Mouse (Mus musculus): ENCODE measurements around the gene Prss58. TPM values are rescaled to one million over a fixed set of nuclear protein-coding genes. Genes with fewer than 3 reads are reported as not detected.

Gene Prss58
- polyA plus RNA-seq (2015; fragmentation: Nextera tagmentation; extraction: Ambion mirVana): not detected in 2 replicates

DNA sequence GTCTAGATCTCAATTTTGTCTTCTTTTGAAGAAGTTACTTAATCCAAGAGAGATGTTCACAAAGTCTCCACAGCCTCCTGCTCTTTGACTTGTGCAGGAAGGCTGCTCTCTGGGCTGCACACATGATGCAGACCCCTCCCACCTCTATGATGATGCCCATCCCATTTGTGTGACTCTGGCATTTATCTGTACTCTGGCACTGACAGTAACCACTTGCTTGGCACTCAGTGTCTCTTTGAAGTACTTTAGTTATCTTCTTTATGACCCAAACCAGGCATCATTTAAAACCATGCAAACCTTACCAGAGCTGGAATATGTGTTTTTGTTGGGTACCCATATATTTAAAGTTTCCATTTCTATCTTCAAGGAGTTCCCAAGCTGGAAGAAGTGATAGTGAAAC is at the start of gene Prss58:
TSS of gene Prss58 (minus strand) at position 101 of the 400 bp plus-strand sequence.
- Histone ChIP-seq H3K4me3 (no peak within 1 kb of the TSS), H3K27me3 (no peaks in the 10 kb centered on the region), H3K4me1 (replicated peaks) (no peaks in the 10 kb centered on the region), H3K36me3 (no peaks in the 10 kb centered on the region), H3K9me3 (no peaks in the 10 kb centered on the region), H3K27ac (no peak within 1 kb of the TSS), H3K4me2 (no peak within 1 kb of the TSS), H3K9ac (no peak within 1 kb of the TSS)
- no peak for ATAC-seq (ENCODE audit: low FRiP score)

DNA sequence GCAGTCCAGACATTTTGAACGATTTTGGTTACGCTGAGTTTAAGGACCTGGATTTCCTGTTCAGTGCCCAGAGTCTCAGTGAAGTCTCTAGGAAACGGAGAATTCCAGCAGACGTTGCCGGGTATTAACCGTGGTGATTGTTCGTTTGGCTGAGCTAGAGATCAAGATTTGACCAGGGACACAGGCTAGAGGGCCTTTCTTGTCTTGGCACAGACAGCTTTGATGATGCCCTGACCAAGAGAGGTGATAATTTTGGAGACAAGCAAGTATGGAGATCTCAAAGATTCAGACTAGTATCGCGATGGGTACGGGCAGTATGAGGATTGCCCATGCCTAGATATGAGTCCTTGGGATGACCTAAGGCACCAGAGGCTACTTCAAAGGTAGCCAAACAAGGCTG is 40.3 kb upstream of the Prss58 start, which contains the start of gene 1700074P13Rik:
TSS of gene 1700074P13Rik (minus strand) at position 101 of the 400 bp plus-strand sequence.
- no peak within 1 kb of the TSS for H3K9ac ChIP-seq
- no peaks in the 10 kb centered on the region for H3K27me3 ChIP-seq
- no peaks in the 10 kb centered on the region for H3K36me3 ChIP-seq
- no peaks in the 10 kb centered on the region for H3K4me1 ChIP-seq (replicated peaks)
- H3K27ac ChIP-seq: no peak within 1 kb of the TSS
- 93% methylated on average over 10 of the region's 10 CpGs for WGBS
- H3K4me2 ChIP-seq: no peak within 1 kb of the TSS
- no peak within 1 kb of the TSS for H3K4me3 ChIP-seq
- ATAC-seq (ENCODE audit: low FRiP score): no peak
- no peaks in the 10 kb centered on the region for H3K9me3 ChIP-seq

DNA sequence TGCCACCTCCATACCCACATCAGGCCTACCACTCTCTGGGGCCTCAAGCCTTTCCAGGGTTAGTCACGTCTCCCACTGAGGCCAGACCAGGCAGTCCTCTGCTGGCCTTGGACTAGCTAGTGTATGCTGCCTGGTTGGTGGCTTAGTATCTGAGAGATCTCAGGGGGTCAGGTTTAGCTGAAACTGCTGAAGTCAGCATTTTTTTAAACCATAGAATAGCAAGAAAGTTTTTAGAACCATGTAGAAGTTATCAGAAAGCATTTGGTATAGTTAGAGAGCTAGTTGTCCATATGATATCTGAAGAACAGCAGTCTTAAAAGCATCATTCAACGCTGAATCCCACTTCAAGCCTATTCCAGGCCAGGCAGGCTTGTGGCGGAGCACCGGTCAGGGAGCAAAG is 19.8 kb upstream of the Prss58 start:
- H3K4me3 ChIP-seq: no peak overlapping the region
- H3K36me3 ChIP-seq: no peaks in the 10 kb centered on the region
- H3K4me1 ChIP-seq (replicated peaks): no peaks in the 10 kb centered on the region
- no peak overlapping the region for H3K4me2 ChIP-seq
- no peaks in the 10 kb centered on the region for H3K27me3 ChIP-seq
- no peak overlapping the region for H3K27ac ChIP-seq
- no peaks in the 10 kb centered on the region for H3K9me3 ChIP-seq
- WGBS: 87% methylated on average over 4 of the region's 4 CpGs
- no peak overlapping the region for H3K9ac ChIP-seq
- no peak for ATAC-seq (ENCODE audit: low FRiP score)

DNA sequence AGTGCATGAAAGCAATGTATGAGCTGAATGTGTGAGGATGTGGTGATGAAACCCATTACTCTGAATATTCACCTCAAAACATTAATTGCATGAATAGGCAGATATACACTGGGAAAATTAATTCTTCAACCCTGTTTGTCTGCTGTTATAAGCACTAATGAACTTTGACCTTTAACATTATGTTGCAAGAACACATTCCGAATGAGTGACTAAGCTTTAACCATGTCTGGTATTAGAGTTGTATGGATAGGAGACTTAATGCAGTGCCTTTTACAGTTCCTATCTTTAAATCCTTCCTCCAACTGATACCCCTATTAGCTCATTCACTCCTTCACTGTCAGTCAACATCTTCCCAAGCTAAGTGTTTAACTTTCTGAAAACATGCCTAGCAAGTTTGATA is 5.5 kb downstream of the Prss58 start:
- WGBS: 94% methylated on average over 1 of the region's 1 CpGs
- no peaks in the 10 kb centered on the region for H3K9me3 ChIP-seq
- no peak for ATAC-seq (ENCODE audit: low FRiP score)

DNA sequence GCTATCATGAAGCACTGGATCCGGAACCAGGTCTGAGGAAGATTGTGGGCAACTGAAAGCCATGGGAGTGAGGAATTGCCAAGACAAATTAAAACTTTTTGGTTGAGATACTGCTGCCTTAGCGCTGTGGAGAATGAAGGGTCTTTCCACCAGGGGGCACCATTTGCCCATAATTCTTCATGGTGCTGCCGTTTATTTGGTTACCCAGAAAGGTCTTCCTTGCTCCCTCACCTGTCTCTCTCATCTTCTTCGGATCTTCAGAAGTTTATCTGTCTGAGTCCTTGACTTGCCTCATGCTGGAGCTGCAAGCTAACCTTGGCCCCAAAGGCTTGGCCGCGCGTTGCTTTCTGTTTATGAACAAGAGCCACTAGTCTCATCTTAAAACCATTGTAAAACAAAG is 6.6 kb downstream of the Prss58 start:
- Histone ChIP-seq H3K4me3 (no peak overlapping the region), H3K27ac (no peak overlapping the region), H3K4me1 (replicated peaks) (no peaks in the 10 kb centered on the region), H3K36me3 (no peaks in the 10 kb centered on the region), H3K9ac (no peak overlapping the region), H3K9me3 (no peaks in the 10 kb centered on the region), H3K27me3 (no peaks in the 10 kb centered on the region), H3K4me2 (no peak overlapping the region)
- ATAC-seq (ENCODE audit: low FRiP score): no peak
- 40% methylated on average over 7 of the region's 7 CpGs for WGBS

More for the DNA sequence above, 5.5 kb downstream of the Prss58 start:
- Histone ChIP-seq H3K27ac (no peak overlapping the region), H3K36me3 (no peaks in the 10 kb centered on the region), H3K4me3 (no peak overlapping the region), H3K4me1 (replicated peaks) (no peaks in the 10 kb centered on the region), H3K27me3 (no peaks in the 10 kb centered on the region), H3K9ac (no peak overlapping the region), H3K4me2 (no peak overlapping the region)

DNA sequence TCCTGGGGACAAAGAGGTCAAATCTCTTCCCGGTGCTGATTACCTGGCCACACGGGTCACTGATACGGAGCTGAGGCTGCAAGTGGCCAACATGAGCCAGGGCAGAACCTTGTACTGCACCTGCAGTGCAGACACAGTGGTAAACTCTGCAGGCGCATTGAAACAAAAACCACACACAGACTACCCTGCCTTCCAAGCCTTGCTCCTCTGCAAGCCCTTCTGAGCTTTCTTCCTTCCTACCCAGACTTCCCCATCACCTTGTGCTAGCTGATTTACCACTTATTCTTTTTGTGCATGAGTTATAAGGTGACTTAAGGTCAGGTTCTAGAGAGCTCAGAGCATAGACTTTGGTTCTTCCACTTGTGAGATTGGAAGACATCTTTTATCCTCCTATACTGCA is 8.4 kb downstream of the Prss58 start:
- ATAC-seq (ENCODE audit: low FRiP score): no peak
- WGBS: 84% methylated on average over 4 of the region's 4 CpGs

DNA sequence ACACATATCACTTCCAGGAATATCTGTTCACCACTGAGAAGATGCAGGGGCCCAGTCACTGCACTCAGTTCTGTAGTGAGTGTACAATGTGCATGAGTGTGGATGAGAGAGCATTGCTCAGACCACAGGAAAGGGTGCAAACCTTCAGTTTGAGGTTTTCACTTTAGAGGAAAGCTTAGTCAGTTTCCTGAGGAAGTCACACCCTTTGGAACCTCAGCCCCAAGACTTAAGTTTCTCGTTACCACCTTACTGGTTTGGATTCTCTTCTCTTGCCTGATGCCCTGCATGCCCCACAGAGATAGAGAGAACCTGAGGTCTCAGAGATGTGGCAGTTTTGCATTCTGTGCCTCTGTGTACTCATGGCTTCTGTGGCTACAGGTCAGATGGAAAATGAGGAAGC is 9.2 kb downstream of the Prss58 start:
- no peak overlapping the region for H3K9ac ChIP-seq
- no peaks in the 10 kb centered on the region for H3K27me3 ChIP-seq
- H3K4me1 ChIP-seq (replicated peaks): no peaks in the 10 kb centered on the region
- ATAC-seq (ENCODE audit: low FRiP score): no peak
- H3K4me3 ChIP-seq: no peak overlapping the region
- WGBS: 52% methylated on average over 1 of the region's 1 CpGs
- H3K4me2 ChIP-seq: no peak overlapping the region
- no peak overlapping the region for H3K27ac ChIP-seq
- no peaks in the 10 kb centered on the region for H3K9me3 ChIP-seq
- no peaks in the 10 kb centered on the region for H3K36me3 ChIP-seq

More for the DNA sequence above, 8.4 kb downstream of the Prss58 start:
- no peak overlapping the region for H3K4me3 ChIP-seq
- H3K27ac ChIP-seq: no peak overlapping the region
- H3K4me2 ChIP-seq: no peak overlapping the region
- H3K36me3 ChIP-seq: no peaks in the 10 kb centered on the region
- no peaks in the 10 kb centered on the region for H3K4me1 ChIP-seq (replicated peaks)
- no peak overlapping the region for H3K9ac ChIP-seq
- no peaks in the 10 kb centered on the region for H3K27me3 ChIP-seq
- H3K9me3 ChIP-seq: no peaks in the 10 kb centered on the region

DNA sequence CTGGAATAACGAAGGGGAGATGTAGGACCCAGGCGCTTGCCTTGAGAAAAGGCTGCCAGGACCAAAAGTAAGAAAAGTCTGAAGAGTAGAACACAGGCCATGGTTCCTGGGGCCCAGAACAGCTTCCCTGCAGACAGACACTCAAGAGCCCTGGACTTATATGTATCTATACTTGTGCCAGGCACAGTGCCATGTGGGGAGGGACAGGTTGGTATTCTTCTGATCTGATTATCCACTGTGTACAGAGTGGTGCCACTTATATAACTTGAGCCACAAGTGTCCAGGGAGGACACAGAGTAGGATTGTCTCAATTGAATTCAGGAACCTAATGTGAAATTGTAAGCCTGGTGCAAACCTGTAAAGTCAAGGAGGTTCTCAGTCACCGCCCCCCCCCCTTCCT is 12.8 kb downstream of the Prss58 start, which contains the start of gene Moxd2:
TSS of gene Moxd2 (minus strand) at position 101 of the 400 bp plus-strand sequence.
- H3K4me3 ChIP-seq: no peak within 1 kb of the TSS
- ATAC-seq (ENCODE audit: low FRiP score): no peak

DNA sequence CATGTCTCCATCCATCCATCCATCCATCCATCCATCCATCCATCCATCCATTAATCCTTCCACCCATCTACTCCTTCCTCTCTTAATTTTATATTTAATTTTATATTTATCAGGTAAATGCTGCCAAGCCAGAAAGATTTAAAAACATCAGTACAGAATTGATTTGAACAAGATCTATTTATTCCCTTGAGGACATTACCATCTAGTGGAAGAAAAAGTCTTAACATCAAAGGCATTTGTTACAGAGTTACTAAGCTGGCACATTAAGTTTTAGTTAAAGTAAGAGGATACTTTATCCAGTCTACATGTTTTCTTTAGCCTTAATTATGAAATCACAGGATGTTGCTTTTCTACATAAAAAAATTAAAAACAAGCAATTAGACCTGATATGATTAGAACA is 54.9 kb downstream of the Prss58 start:
- no peak for ATAC-seq (ENCODE audit: low FRiP score)
- Histone ChIP-seq H3K9me3 (no peaks in the 10 kb centered on the region), H3K36me3 (no peaks in the 10 kb centered on the region), H3K9ac (no peak overlapping the region), H3K4me3 (no peak overlapping the region), H3K4me2 (no peak overlapping the region), H3K27me3 (no peaks in the 10 kb centered on the region), H3K27ac (no peak overlapping the region), H3K4me1 (replicated peaks) (no peaks in the 10 kb centered on the region)

More for the DNA sequence above, 12.8 kb downstream of the Prss58 start, which contains the start of gene Moxd2:
- Histone ChIP-seq H3K36me3 (no peaks in the 10 kb centered on the region), H3K9ac (no peak within 1 kb of the TSS), H3K4me1 (replicated peaks) (no peaks in the 10 kb centered on the region), H3K4me2 (no peak within 1 kb of the TSS), H3K27me3 (no peaks in the 10 kb centered on the region), H3K9me3 (no peaks in the 10 kb centered on the region), H3K27ac (no peak within 1 kb of the TSS)
- 94% methylated on average over 3 of the region's 3 CpGs for WGBS

Other genes with a start within 250 kb of the Prss58 start
- not detected in 2 replicates for gene Moxd2, start 12.9 kb downstream of the Prss58 start, polyA plus RNA-seq (2015; fragmentation: Nextera tagmentation; extraction: Ambion mirVana)
- not detected in 2 replicates for gene 1700074P13Rik, start 40.2 kb upstream of the Prss58 start, polyA plus RNA-seq (2015; fragmentation: Nextera tagmentation; extraction: Ambion mirVana)
- gene Gm4744, start 51.5 kb upstream of the Prss58 start, polyA plus RNA-seq (2015; fragmentation: Nextera tagmentation; extraction: Ambion mirVana): not detected in 2 replicates
- gene 1810009J06Rik, start 64.4 kb upstream of the Prss58 start, polyA plus RNA-seq (2015; fragmentation: Nextera tagmentation; extraction: Ambion mirVana): not detected in 2 replicates
- not detected in 2 replicates for gene Gm2663, start 99.1 kb upstream of the Prss58 start, polyA plus RNA-seq (2015; fragmentation: Nextera tagmentation; extraction: Ambion mirVana)
- not detected in 2 replicates for gene 2210010C04Rik, start 135.1 kb upstream of the Prss58 start, polyA plus RNA-seq (2015; fragmentation: Nextera tagmentation; extraction: Ambion mirVana)

Data from hindbrain, embryonic 13.5 days (tissue).